Mouse (Mus musculus) heart, adult 2 months (tissue): ENCODE data around the gene Krt79. TPM values are rescaled to one million over a fixed set of nuclear protein-coding genes. Genes with fewer than 3 reads are reported as not detected.

Source experiments
- DNase-seq, 2 experiments: peaks; one replicate each; pipeline ENCODE4 v3.0.0; 2021
- H3K27ac ChIP-seq: fragments of 200-600 bp; 2 replicates; pipeline ENCODE4 v1.8.1; 2022
- H3K27me3 ChIP-seq: fragments of 200-500 bp; 2 replicates; pipeline ENCODE4 v1.6.1; 2012; ENCODE audit warnings: mild to moderate bottlenecking, low read length, inconsistent platforms, mixed read lengths; ENCODE audit not compliant: control insufficient read depth, insufficient read depth
- H3K36me3 ChIP-seq: fragments of 200-500 bp; 2 replicates; pipeline ENCODE4 v1.6.1; 2012; ENCODE audit warnings: low read length, inconsistent platforms; ENCODE audit not compliant: control insufficient read depth, insufficient read depth
- H3K4me1 ChIP-seq: fragments of 200-500 bp; 2 replicates; pipeline ENCODE4 v1.6.1; 2011; ENCODE audit warnings: low read length; ENCODE audit not compliant: control insufficient read depth, insufficient read depth
- H3K4me3 ChIP-seq: fragments of 200-600 bp; 2 replicates; pipeline ENCODE4 v1.8.1; 2022
- H3K79me2 ChIP-seq: fragments of 200-500 bp; replicated peaks from 2 replicates; pipeline ENCODE4 v1.6.1; 2012; ENCODE audit warnings: mild to moderate bottlenecking, inconsistent platforms, low read length, moderate library complexity, mixed read lengths; ENCODE audit not compliant: control insufficient read depth, insufficient read depth
- H3K9ac ChIP-seq: fragments of 200-500 bp; 2 replicates; pipeline ENCODE4 v1.6.1; 2012; ENCODE audit warnings: low read depth, mild to moderate bottlenecking, control low read depth, inconsistent platforms, low read length, mixed read lengths
- CTCF ChIP-seq: fragments of 200-600 bp; IDR thresholded peaks from 2 replicates; pipeline ENCODE4 v1.8.1; 2022; ENCODE audit warnings: antibody characterized with exemption, mild to moderate bottlenecking, moderate library complexity
- EP300 ChIP-seq: fragments of 200-500 bp; IDR thresholded peaks from 2 replicates; pipeline ENCODE4 v1.6.1; 2011; ENCODE audit warnings: low read depth, low read length, control low read depth; ENCODE audit not compliant: insufficient read depth
- POLR2A ChIP-seq: fragments of 200-500 bp; IDR thresholded peaks from 2 replicates; pipeline ENCODE4 v1.6.1; 2011; ENCODE audit warnings: mild to moderate bottlenecking, low read depth, low read length, control low read depth; ENCODE audit not compliant: insufficient read depth
- WGBS: fragments of 180-500 bp; shearing (Covaris S2); methylation state at CpG from one replicate; pipeline ENCODE4 v1.1.7; 2018; 5-methylcytosine and 5-hydroxymethylcytosine counted together
- intact Hi-C: fragments of 180-260 bp; cut with DNase I; formaldehyde crosslinking; loops from one replicate; pipeline ENCODE4 v1.15.1; 2025
- microRNA-seq, 2 experiments: library from miRNA; unstranded; fragments of <30 nt; microRNA quantifications; one replicate each; pipeline ENCODE4 v1.2.0; 2021
- polyA plus RNA-seq: library from polyadenylated mRNA; depleted of rRNA; stranded (reverse); fragments of >200 nt; gene quantifications from 2 replicates; pipeline ENCODE4 v1.2.3, GENCODE M21; 2012; rRNA removed
- total RNA-seq, 2 experiments: library from RNA; stranded (reverse); gene quantifications; 2 replicates each; pipeline ENCODE4 v1.2.3; 2021

The Krt79 gene
- total and polyA plus RNA-seq, 3 experiments, result 0.27 to 1.5 TPM; not detected in 1

DNA sequence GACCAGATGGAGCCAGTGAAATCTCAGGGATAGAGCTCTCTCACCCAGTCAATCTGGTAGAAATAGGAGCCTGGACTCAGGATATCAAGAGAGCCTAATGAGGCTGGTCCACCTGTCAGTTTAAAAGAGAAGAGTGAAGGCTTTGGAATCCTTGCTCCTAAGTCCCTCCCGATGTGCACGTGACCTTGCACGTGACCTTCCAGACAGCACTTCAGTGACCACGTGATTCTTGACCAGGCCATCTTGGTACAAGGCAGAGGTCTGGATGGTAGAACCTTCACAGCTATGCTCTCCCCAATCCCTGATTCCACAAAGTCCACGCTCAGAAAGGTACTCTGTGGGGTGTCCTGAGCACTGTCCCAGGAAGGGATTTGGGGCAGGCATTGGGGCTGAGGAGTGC lies 35.3 kb downstream of the Krt79 start:
- Histone ChIP-seq H3K4me3 (no peak overlapping the region), H3K27ac (no peak overlapping the region), H3K9ac (no peak overlapping the region), H3K27me3 (no peaks in the 10 kb centered on the region), H3K79me2 (no peaks in the 10 kb centered on the region), H3K36me3 (no peaks in the 10 kb centered on the region), H3K4me1 (no peaks in the 10 kb centered on the region)
- no peak for TF ChIP-seq CTCF
- no peak for TF ChIP-seq EP300
- TF ChIP-seq POLR2A, result no peak
- WGBS, result 79% methylated on average over 5 of the region's 5 CpGs
- intact Hi-C loops, result no loop called here
- no peak for DNase-seq

DNA sequence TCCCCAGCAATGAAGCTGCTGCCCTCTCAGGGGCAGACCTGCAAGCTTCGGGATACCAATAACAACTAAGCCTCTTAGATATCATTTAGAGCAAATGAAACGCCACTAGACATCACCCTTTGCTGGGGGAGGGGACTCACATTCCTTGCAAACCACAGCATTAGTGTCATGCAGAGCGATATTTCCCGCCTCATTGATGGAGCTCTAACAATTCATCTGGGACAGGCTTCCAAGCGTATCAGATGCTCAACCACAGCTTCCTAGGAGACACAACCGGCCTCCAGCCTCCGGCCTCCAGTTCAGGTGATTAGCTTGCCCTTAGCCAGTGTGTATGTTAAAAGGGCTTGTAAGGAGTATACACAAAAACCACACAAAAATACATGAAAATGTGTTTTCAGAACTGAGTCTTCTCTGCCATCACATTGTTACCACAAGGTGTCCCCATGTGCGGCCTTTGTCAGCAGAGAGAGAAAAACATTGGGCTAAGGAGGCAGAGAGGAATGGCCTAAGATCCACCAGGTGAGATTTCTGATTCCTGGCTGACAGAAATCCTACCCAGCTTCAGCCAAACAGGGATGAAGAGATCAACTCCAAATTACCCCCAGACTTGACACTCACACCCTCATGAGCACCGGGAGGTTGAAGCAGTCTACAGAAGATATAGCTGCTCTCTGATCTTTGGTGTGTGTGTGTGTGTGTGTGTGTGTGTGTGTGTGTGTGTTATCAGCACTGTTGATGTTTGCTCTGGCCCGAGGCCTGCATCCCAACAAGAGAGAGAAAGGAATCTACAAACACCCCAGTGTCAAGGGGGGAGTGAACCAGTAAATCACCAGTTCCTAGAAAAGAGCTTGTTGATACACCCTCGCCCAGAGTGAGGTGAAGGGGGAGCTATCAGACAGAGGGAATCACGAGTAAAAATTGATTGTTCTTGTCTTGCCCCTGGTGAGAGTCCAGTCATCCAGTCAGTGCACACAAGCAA lies 37.7 kb downstream of the Krt79 start:
- no peak for DNase-seq
- Histone ChIP-seq H3K79me2 (no peaks in the 10 kb centered on the region), H3K4me1 (no peaks in the 10 kb centered on the region), H3K4me3 (no peak overlapping the region), H3K9ac (no peak overlapping the region), H3K27me3 (no peaks in the 10 kb centered on the region), H3K36me3 (no peaks in the 10 kb centered on the region), H3K27ac (no peak overlapping the region)
- WGBS, result 45% methylated on average over 12 of the region's 12 CpGs
- TF ChIP-seq POLR2A (no peak), CTCF (peak; percentile 50)
- intact Hi-C loops, result no loop called here

GRCm38 (mm10) chr15:101895216-101895615 lies 44.9 kb downstream of the Krt79 start:
- H3K36me3 ChIP-seq, result no peaks in the 10 kb centered on the region
- TF ChIP-seq EP300 (no peak), CTCF (no peak), POLR2A (no peak)
- no peaks in the 10 kb centered on the region for H3K4me1 ChIP-seq
- intact Hi-C loops, result no loop called here
- H3K79me2 ChIP-seq, result no peaks in the 10 kb centered on the region
- no peak overlapping the region for H3K4me3 ChIP-seq
- H3K27ac ChIP-seq, result no peak overlapping the region
- no peaks in the 10 kb centered on the region for H3K27me3 ChIP-seq
- 85% methylated on average over 4 of the region's 4 CpGs for WGBS
- no peak overlapping the region for H3K9ac ChIP-seq
- DNase-seq, result no peak

- H3K27me3 ChIP-seq, result no peaks in the 10 kb centered on the region
- no peak within 1 kb of the TSS for H3K9ac ChIP-seq
- no peaks in the 10 kb centered on the region for H3K79me2 ChIP-seq
- H3K27ac ChIP-seq, result no peak within 1 kb of the TSS
- no peaks in the 10 kb centered on the region for H3K36me3 ChIP-seq
- DNase-seq, result no peak
- TF ChIP-seq EP300, result no peak
- TF ChIP-seq CTCF, result no peak
- no peak for TF ChIP-seq POLR2A
- no peak within 1 kb of the TSS for H3K4me3 ChIP-seq
- H3K4me1 ChIP-seq, result no peaks in the 10 kb centered on the region
- intact Hi-C loops, result no loop called here
- WGBS, result 51% methylated on average over 4 of the region's 4 CpGs
Measured at GRCm38 (mm10) chr15:101892820-101893219, 47.3 kb downstream of the Krt79 start, which contains the start of gene Krt76. Krt76 (minus strand) TSS chr15:101892920.

- Histone ChIP-seq H3K27me3 (peaks cover under 1% of the 10 kb centered on the region; the same call in 1 of the 2 replicates), H3K36me3 (no peaks in the 10 kb centered on the region), H3K9ac (no peak overlapping the region), H3K79me2 (no peaks in the 10 kb centered on the region), H3K4me1 (no peaks in the 10 kb centered on the region), H3K4me3 (no peak overlapping the region), H3K27ac (no peak overlapping the region)
- WGBS, result 12% methylated on average over 11 of the region's 11 CpGs
- TF ChIP-seq POLR2A, result no peak
- TF ChIP-seq EP300, result no peak
- TF ChIP-seq CTCF, result no peak
- intact Hi-C loops, result no loop called here
- no peak for DNase-seq
Measured at GRCm38 (mm10) chr15:101879776-101880175, 60.3 kb downstream of the Krt79 start.

Small RNA genes within 50 kb of the gene (microRNA-seq; reads per million reads assigned to microRNA genes)
- 0 reads per million in 2 experiments for gene Gm44356

Other genes starting within 250 kb of the Krt79 start
- not detected for gene Krt6a, start 246.0 kb downstream of the Krt79 start, total RNA-seq
- gene Krt6a, start 246.0 kb downstream of the Krt79 start, polyA plus RNA-seq, result not detected in 2 replicates
- under 1 TPM in 1 of 2 experiments, not detected in 1; 0.23 TPM for gene Krt5, start 227.4 kb downstream of the Krt79 start, total RNA-seq
- 1.3 TPM in 1 of 2 replicates, not detected in the other for gene Krt5, start 227.4 kb downstream of the Krt79 start, polyA plus RNA-seq
- gene Krt71, start 197.2 kb downstream of the Krt79 start, total RNA-seq, result not detected
- not detected in 2 replicates for gene Krt71, start 197.2 kb downstream of the Krt79 start, polyA plus RNA-seq
- gene Krt72, start 153.9 kb downstream of the Krt79 start, total RNA-seq, result not detected
- gene Krt72, start 153.9 kb downstream of the Krt79 start, polyA plus RNA-seq, result not detected in 2 replicates
- not detected for gene Krt73, start 138.0 kb downstream of the Krt79 start, total RNA-seq
- gene Krt73, start 138.0 kb downstream of the Krt79 start, polyA plus RNA-seq, result not detected in 2 replicates
- not detected for gene Krt2, start 122.2 kb downstream of the Krt79 start, total RNA-seq
- gene Krt2, start 122.2 kb downstream of the Krt79 start, polyA plus RNA-seq, result not detected in 2 replicates
- gene Krt1, start 89.5 kb downstream of the Krt79 start, total RNA-seq, result not detected
- 0.04 TPM in 1 of 2 replicates, not detected in the other for gene Krt1, start 89.5 kb downstream of the Krt79 start, polyA plus RNA-seq
- under 1 TPM in 1 of 2 experiments, not detected in 1; 0.31 TPM for gene Krt77, start 70.6 kb downstream of the Krt79 start, total RNA-seq
- not detected in 2 replicates for gene Krt77, start 70.6 kb downstream of the Krt79 start, polyA plus RNA-seq
- not detected for gene Krt76, start 47.4 kb downstream of the Krt79 start, total RNA-seq
- not detected in 2 replicates for gene Krt76, start 47.4 kb downstream of the Krt79 start, polyA plus RNA-seq
- gene Krt4, start 15.6 kb downstream of the Krt79 start, total RNA-seq, result not detected
- 0.43 TPM in 1 of 2 replicates, not detected in the other for gene Krt4, start 15.6 kb downstream of the Krt79 start, polyA plus RNA-seq
- under 1 TPM in 1 of 2 experiments, not detected in 1; 0.08 TPM for gene Krt78, start 14.0 kb upstream of the Krt79 start, total RNA-seq
- gene Krt78, start 14.0 kb upstream of the Krt79 start, polyA plus RNA-seq, result not detected in 2 replicates
- gene Krt8, start 64.2 kb upstream of the Krt79 start, total RNA-seq, result 1 to 10 TPM; 1.7 TPM
- gene Krt8, start 64.2 kb upstream of the Krt79 start, polyA plus RNA-seq, result 2.3 and 9.8 TPM in 2 replicates
- gene Krt18, start 87.9 kb upstream of the Krt79 start, total RNA-seq, result 1 to 10 TPM; 2.6 to 2.7 TPM
- 2.7 and 6.7 TPM in 2 replicates for gene Krt18, start 87.9 kb upstream of the Krt79 start, polyA plus RNA-seq
- 100 to 1,000 TPM; 138 to 177 TPM for gene Eif4b, start 133.4 kb upstream of the Krt79 start, total RNA-seq
- gene Eif4b, start 133.4 kb upstream of the Krt79 start, polyA plus RNA-seq, result 50.7 and 87.9 TPM in 2 replicates
- gene Tns2, start 160.1 kb upstream of the Krt79 start, total RNA-seq, result 100 to 1,000 TPM; 114 to 130 TPM
- 157 and 184 TPM in 2 replicates for gene Tns2, start 160.1 kb upstream of the Krt79 start, polyA plus RNA-seq
- 10 to 100 TPM; 13.4 to 14.2 TPM for gene Spryd3, start 195.9 kb upstream of the Krt79 start, total RNA-seq
- gene Spryd3, start 195.9 kb upstream of the Krt79 start, polyA plus RNA-seq, result 23.1 and 24.2 TPM in 2 replicates
- gene Igfbp6, start 204.0 kb upstream of the Krt79 start, total RNA-seq, result 10 to 100 TPM; 28.9 to 31.7 TPM
- gene Igfbp6, start 204.0 kb upstream of the Krt79 start, polyA plus RNA-seq, result 47.6 and 56.1 TPM in 2 replicates
- under 1 TPM in 1 of 2 experiments, not detected in 1; 0.09 TPM for gene Soat2, start 210.2 kb upstream of the Krt79 start, total RNA-seq
- gene Soat2, start 210.2 kb upstream of the Krt79 start, polyA plus RNA-seq, result 0.12 and 0.16 TPM in 2 replicates